Mouse (Mus musculus) hindbrain, embryonic 11.5 days (tissue): ENCODE measurements around the gene Mff. TPM values are rescaled to one million over a fixed set of nuclear protein-coding genes. Genes with fewer than 3 reads are reported as not detected.

Experiments
- ATAC-seq: fragments of 200-750 bp; cut with Nextera tagmentation; 2 replicates; pipeline ENCODE4 v1.8.0; 2017; ENCODE audit warnings: mild to moderate bottlenecking, moderate TSS enrichment, moderate library complexity; ENCODE audit not compliant: low FRiP score
- DNase-seq: peaks from one replicate; pipeline ENCODE4 v3.0.0-alpha.2; 2015; ENCODE audit warnings: low spot score
- H3K27ac ChIP-seq: fragments of 300-500 bp; sonication (generic); 2 replicates; pipeline ENCODE4 v1.5.1; 2014; ENCODE audit warnings: mild to moderate bottlenecking, low read depth, low read length
- H3K27me3 ChIP-seq: fragments of 300-500 bp; sonication (generic); 2 replicates; pipeline ENCODE4 v1.6.1; 2014; ENCODE audit warnings: mild to moderate bottlenecking, low read length, moderate library complexity, mixed read lengths; ENCODE audit not compliant: control insufficient read depth, insufficient read depth
- H3K36me3 ChIP-seq: fragments of 300-500 bp; sonication (generic); 2 replicates; pipeline ENCODE4 v1.6.1; 2014; ENCODE audit warnings: mild to moderate bottlenecking, low read length, moderate library complexity, mixed read lengths; ENCODE audit not compliant: control insufficient read depth, insufficient read depth
- H3K4me1 ChIP-seq: fragments of 300-500 bp; sonication (generic); replicated peaks from 2 replicates; pipeline ENCODE4 v1.6.1; 2014; ENCODE audit warnings: low read length, mixed read lengths; ENCODE audit not compliant: control insufficient read depth, insufficient read depth
- H3K4me2 ChIP-seq: fragments of 300-500 bp; sonication (generic); replicated peaks from 2 replicates; pipeline ENCODE4 v1.6.1; 2014; ENCODE audit warnings: mild to moderate bottlenecking, low read depth, low read length
- H3K4me3 ChIP-seq: fragments of 300-500 bp; sonication (generic); 2 replicates; pipeline ENCODE4 v1.5.1; 2014; ENCODE audit warnings: low read depth, low read length
- H3K9ac ChIP-seq: fragments of 300-500 bp; sonication (generic); 2 replicates; pipeline ENCODE4 v1.6.1; 2014; ENCODE audit warnings: low read depth, low read length
- H3K9me3 ChIP-seq: fragments of 300-500 bp; sonication (generic); 2 replicates; pipeline ENCODE4 v1.6.1; 2016; ENCODE audit warnings: low read length; ENCODE audit not compliant: control insufficient read depth
- WGBS: fragments of 180-500 bp; shearing (Covaris S2); extraction: QIAGEN DNeasy Blood & Tissue Kit; methylation state at CpG from one replicate; pipeline ENCODE4 v1.1.7; 2014; 5-methylcytosine and 5-hydroxymethylcytosine counted together
- polyA plus RNA-seq: library from polyadenylated mRNA; unstranded; fragments of >200 nt; fragmentation: Nextera tagmentation; extraction: Ambion mirVana; gene quantifications from 2 replicates; pipeline ENCODE4 v1.2.1, GENCODE M21; 2014

Mff gene
- polyA plus RNA-seq, 1 experiment from 2014 or later = 279 TPM

DNA sequence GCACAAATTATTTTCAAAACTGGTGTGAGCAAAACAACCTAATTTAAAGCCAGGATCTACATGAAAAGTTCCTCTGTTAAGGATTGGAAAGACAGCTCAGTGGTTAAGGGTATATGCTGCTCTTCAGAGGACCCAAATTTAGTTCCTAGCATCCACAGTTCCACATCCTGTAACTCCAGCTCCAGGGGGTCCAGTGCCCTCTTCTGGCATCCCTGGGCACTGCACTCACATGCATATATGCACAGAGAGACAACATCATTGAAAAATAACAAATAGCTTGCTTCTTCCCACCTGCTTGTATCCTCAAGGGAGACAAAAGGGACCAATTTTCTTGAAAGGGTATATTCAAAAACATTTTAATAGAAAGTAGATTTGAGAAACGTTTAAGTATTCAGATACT is 37.6 kb downstream of the Mff start:
- no peaks in the 10 kb centered on the region for H3K27me3 ChIP-seq
- no peaks in the 10 kb centered on the region for H3K9me3 ChIP-seq
- H3K9ac ChIP-seq = no peak overlapping the region
- DNase-seq (no peak), ATAC-seq (no peak)
- no peak overlapping the region for H3K4me2 ChIP-seq
- 84% methylated on average over 1 of the region's 1 CpGs for WGBS
- no peaks in the 10 kb centered on the region for H3K36me3 ChIP-seq
- H3K27ac ChIP-seq = no peak overlapping the region
- no peak overlapping the region for H3K4me3 ChIP-seq
- H3K4me1 ChIP-seq = no peaks in the 10 kb centered on the region

DNA sequence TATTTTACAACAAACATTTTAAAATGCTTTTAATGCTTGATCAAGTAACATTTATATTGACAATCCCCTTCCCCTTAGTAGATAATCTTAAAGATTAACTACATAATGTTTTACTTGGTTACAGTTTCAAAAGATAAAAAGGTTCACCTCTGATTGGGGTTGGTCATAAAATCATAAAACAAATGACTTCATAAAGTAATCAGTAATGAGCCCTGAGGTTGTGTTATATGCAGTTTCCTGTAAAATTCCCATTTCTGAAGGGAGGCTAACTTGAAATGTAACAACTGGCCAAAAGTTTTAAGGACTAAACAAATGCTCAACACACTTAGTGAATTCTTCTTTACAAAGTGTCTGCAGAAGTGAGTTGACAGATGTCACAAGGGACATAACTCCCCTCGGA is 41.5 kb downstream of the Mff start:
- no peaks in the 10 kb centered on the region for H3K4me1 ChIP-seq
- H3K27ac ChIP-seq = no peak overlapping the region
- H3K4me3 ChIP-seq = no peak overlapping the region
- H3K9ac ChIP-seq = no peak overlapping the region
- no peaks in the 10 kb centered on the region for H3K36me3 ChIP-seq
- H3K27me3 ChIP-seq = no peaks in the 10 kb centered on the region
- 68% methylated on average over 1 of the region's 1 CpGs for WGBS
- no peak overlapping the region for H3K4me2 ChIP-seq
- H3K9me3 ChIP-seq = no peaks in the 10 kb centered on the region
- no peak for ATAC-seq
- no peak for DNase-seq

GRCm38 (mm10) chr1:82766641-82767040 is 42.0 kb downstream of the Mff start:
- ATAC-seq (no peak), DNase-seq (no peak)
- Histone ChIP-seq H3K27me3 (no peaks in the 10 kb centered on the region), H3K4me1 (no peaks in the 10 kb centered on the region), H3K36me3 (no peaks in the 10 kb centered on the region), H3K4me2 (no peak overlapping the region), H3K9ac (no peak overlapping the region), H3K4me3 (no peak overlapping the region), H3K27ac (no peak overlapping the region), H3K9me3 (no peaks in the 10 kb centered on the region)
- 80% methylated on average over 4 of the region's 4 CpGs for WGBS

- no peak within 1 kb of the TSS for H3K4me3 ChIP-seq
- DNase-seq = no peak
- H3K27ac ChIP-seq = no peak within 1 kb of the TSS
- H3K9ac ChIP-seq = no peak within 1 kb of the TSS
- H3K4me2 ChIP-seq = no peak within 1 kb of the TSS
- no peaks in the 10 kb centered on the region for H3K4me1 ChIP-seq
- H3K9me3 ChIP-seq = no peaks in the 10 kb centered on the region
- WGBS = 77% methylated on average over 5 of the region's 5 CpGs
- no peaks in the 10 kb centered on the region for H3K36me3 ChIP-seq
- H3K27me3 ChIP-seq = no peaks in the 10 kb centered on the region
- no peak for ATAC-seq
Measured at GRCm38 (mm10) chr1:82768269-82768668, 43.6 kb downstream of the Mff start, which contains the start of gene Tm4sf20. TSS of gene Tm4sf20 (minus strand) at chr1:82768461.

DNA sequence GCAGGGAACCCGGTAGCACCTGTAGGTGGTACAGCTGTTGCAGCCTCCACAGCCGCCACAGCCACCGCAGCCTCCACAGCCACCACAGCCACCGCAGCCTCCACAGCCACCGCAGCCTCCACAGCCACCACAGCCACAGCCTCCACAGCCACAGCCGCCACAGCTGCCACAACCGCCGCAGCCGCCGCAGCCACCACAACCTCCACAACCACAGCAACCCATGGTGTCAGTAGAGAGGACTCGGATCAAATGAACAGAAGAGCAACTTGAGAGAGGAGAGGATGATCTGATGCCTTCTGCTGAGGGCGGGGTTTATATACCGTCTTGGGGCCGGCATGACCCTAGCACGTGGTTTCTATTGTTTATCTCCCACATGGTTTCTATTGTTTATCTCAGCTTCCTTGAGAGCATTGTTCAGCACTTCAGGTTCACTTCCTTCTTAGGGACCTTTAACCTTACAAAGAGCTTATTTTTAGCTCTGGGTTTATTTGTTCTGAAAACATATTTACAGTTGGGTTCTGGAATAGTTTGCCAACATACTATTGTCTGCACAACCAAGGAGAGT is 46.4 kb downstream of the Mff start, which contains the start of gene Gm47791:
Gene Gm47791 (minus strand): TSS at position 222 of the 565 bp plus-strand sequence.
- H3K9ac ChIP-seq = no peak within 1 kb of the TSS
- ATAC-seq = no peak
- WGBS = 92% methylated on average over 15 of the region's 15 CpGs
- DNase-seq = no peak
- H3K4me2 ChIP-seq = no peak within 1 kb of the TSS
- no peaks in the 10 kb centered on the region for H3K27me3 ChIP-seq
- H3K4me3 ChIP-seq = no peak within 1 kb of the TSS
- no peaks in the 10 kb centered on the region for H3K4me1 ChIP-seq
- H3K9me3 ChIP-seq = no peaks in the 10 kb centered on the region
- no peaks in the 10 kb centered on the region for H3K36me3 ChIP-seq
- H3K27ac ChIP-seq = no peak within 1 kb of the TSS

- no peaks in the 10 kb centered on the region for H3K9me3 ChIP-seq
- no peak overlapping the region for H3K4me2 ChIP-seq
- H3K4me3 ChIP-seq = no peak overlapping the region
- no peaks in the 10 kb centered on the region for H3K4me1 ChIP-seq
- ATAC-seq (no peak), DNase-seq (no peak)
- 93% methylated on average over 4 of the region's 4 CpGs for WGBS
- no peak overlapping the region for H3K27ac ChIP-seq
- H3K9ac ChIP-seq = no peak overlapping the region
- no peaks in the 10 kb centered on the region for H3K27me3 ChIP-seq
- H3K36me3 ChIP-seq = no peaks in the 10 kb centered on the region
Measured at GRCm38 (mm10) chr1:82772428-82772827, 47.7 kb downstream of the Mff start.

DNA sequence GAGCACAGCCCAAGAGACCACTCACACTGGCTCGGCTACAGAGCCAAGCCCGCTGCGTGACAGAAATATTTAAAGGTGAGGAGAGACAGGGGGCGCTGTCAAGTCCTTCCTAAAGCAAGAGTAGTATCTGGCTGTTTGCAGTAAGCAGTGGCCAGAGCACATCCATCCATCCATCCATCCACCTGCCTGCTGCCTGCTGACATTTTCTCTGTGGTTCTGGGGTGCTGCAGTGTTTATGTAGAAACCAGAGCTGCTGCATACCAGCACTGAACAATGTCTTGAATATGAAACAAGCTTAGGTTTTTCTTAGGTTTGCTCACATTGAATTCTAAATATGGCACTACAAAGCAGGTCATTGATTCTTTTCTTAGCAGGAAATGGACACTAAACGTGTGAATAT is 48.5 kb downstream of the Mff start:
- Histone ChIP-seq H3K4me3 (no peak overlapping the region), H3K4me1 (no peaks in the 10 kb centered on the region), H3K27me3 (no peaks in the 10 kb centered on the region), H3K27ac (no peak overlapping the region), H3K36me3 (no peaks in the 10 kb centered on the region), H3K9ac (no peak overlapping the region), H3K9me3 (no peaks in the 10 kb centered on the region), H3K4me2 (no peak overlapping the region)
- 71% methylated on average over 5 of the region's 5 CpGs for WGBS
- ATAC-seq = no peak
- no peak for DNase-seq

DNA sequence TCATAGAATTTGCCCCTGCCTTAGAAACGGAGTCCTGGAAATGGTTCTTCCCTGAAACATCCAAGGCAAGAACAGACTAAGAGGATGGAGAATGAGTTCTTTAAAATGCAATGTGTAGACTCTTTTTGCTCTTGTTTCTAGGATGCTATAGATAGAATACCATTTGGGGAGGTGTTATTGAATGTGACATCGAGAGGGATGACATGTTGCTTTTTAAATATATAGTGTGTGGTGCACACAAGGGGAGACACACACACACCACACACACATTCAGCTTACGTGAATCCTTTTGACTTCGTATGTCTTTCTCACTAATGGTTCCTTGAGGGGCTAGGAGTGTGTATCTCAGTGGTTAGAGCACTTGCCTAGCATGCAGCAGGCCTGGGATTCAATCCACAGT is 50.6 kb downstream of the Mff start:
- H3K27me3 ChIP-seq = no peaks in the 10 kb centered on the region
- WGBS = 95% methylated on average over 4 of the region's 4 CpGs
- no peak overlapping the region for H3K4me2 ChIP-seq
- ATAC-seq (no peak), DNase-seq (no peak)
- H3K9me3 ChIP-seq = no peaks in the 10 kb centered on the region
- H3K36me3 ChIP-seq = no peaks in the 10 kb centered on the region
- H3K4me3 ChIP-seq = no peak overlapping the region
- no peak overlapping the region for H3K9ac ChIP-seq
- no peaks in the 10 kb centered on the region for H3K4me1 ChIP-seq
- H3K27ac ChIP-seq = no peak overlapping the region

DNA sequence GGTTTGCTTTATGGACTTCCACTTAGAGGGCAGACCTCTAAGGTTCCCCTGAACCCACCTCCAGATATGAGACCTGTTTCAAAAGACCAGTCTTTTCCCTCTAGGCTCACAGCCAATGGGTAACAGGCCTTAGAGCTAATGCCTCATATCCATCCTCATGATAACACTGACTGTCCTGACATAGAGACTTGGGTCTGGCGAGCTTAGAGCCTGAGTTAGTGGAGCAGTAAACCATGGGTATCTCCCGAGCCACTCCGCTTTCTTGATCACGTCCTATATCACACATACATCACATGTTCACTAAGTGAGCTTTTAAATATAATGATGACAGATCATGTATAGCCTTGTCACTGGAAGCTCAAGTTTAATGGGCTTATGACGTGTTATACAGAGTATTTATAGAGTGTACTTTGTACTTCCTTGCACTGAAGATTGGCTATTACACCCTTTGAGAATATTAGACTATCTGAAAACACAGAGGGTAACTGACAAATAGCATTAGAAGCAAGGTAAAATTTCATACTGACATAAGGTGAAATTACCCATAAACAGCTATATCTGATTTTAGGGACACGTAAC is 54.8 kb downstream of the Mff start:
- DNase-seq (no peak), ATAC-seq (no peak)
- no peak overlapping the region for H3K4me2 ChIP-seq
- no peak overlapping the region for H3K4me3 ChIP-seq
- H3K9ac ChIP-seq = no peak overlapping the region
- H3K36me3 ChIP-seq = no peaks in the 10 kb centered on the region
- H3K4me1 ChIP-seq = no peaks in the 10 kb centered on the region
- WGBS = 93% methylated on average over 6 of the region's 6 CpGs
- H3K27me3 ChIP-seq = no peaks in the 10 kb centered on the region
- H3K9me3 ChIP-seq = no peaks in the 10 kb centered on the region
- H3K27ac ChIP-seq = no peak overlapping the region
